Mouse (Mus musculus) fibroblast of lung, adult 2 months (primary cell): ENCODE data around the gene Lamc1.
"Not testable (repeated sequence)": the region's sequence is repeated elsewhere in the genome, so short reads cannot be mapped to it uniquely, and the experiment has no call there.

Source experiments
- DNase-seq: peaks from one replicate; pipeline ENCODE4 v3.0.0-alpha.2; 2011; ENCODE audit warnings: low read depth

Gene Lamc1

GRCm38 (mm10) chr1:153332444-153333295 is at the start of gene Lamc1:
Lamc1 (minus strand) TSS chr1:153332786.
- DNase-seq = peak; percentile 76

GRCm38 (mm10) chr1:153380746-153381282 is 48.2 kb upstream of the Lamc1 start:
- no peak for DNase-seq

GRCm38 (mm10) chr1:153379832-153380231 is 47.2 kb upstream of the Lamc1 start:
- no peak for DNase-seq

- no peak for DNase-seq
Observed at GRCm38 (mm10) chr1:153378587-153378986, 46.0 kb upstream of the Lamc1 start.

- no peak for DNase-seq
Observed at GRCm38 (mm10) chr1:153376446-153376845, 43.9 kb upstream of the Lamc1 start.

- DNase-seq = no peak
Observed at GRCm38 (mm10) chr1:153374136-153374535, 41.5 kb upstream of the Lamc1 start.

- DNase-seq = no peak
Observed at GRCm38 (mm10) chr1:153371846-153372245, 39.3 kb upstream of the Lamc1 start.

- no peak for DNase-seq
Observed at GRCm38 (mm10) chr1:153369011-153369410, 36.4 kb upstream of the Lamc1 start.

- no peak for DNase-seq
Observed at GRCm38 (mm10) chr1:153367048-153367447, 34.5 kb upstream of the Lamc1 start.

- DNase-seq = no peak
Observed at GRCm38 (mm10) chr1:153361926-153362325, 29.3 kb upstream of the Lamc1 start.

- no peak for DNase-seq
Observed at GRCm38 (mm10) chr1:153360556-153360955, 28.0 kb upstream of the Lamc1 start.

- no peak for DNase-seq
Observed at GRCm38 (mm10) chr1:153357218-153357617, 24.6 kb upstream of the Lamc1 start.

- DNase-seq = no peak
Observed at GRCm38 (mm10) chr1:153354466-153354865, 21.9 kb upstream of the Lamc1 start.

- DNase-seq = no peak
Observed at GRCm38 (mm10) chr1:153353736-153354430, 21.3 kb upstream of the Lamc1 start.

GRCm38 (mm10) chr1:153351034-153351433 is 18.4 kb upstream of the Lamc1 start:
- peak; percentile 65 for DNase-seq

GRCm38 (mm10) chr1:153347726-153348125 is 15.1 kb upstream of the Lamc1 start:
- DNase-seq = no peak

- DNase-seq = no peak
Observed at GRCm38 (mm10) chr1:153347040-153347439, 14.5 kb upstream of the Lamc1 start.

- DNase-seq = no peak
Observed at GRCm38 (mm10) chr1:153345699-153346291, 13.2 kb upstream of the Lamc1 start.

GRCm38 (mm10) chr1:153345002-153345401 is 12.4 kb upstream of the Lamc1 start:
- DNase-seq = no peak

- DNase-seq = not testable (repeated sequence)
Observed at GRCm38 (mm10) chr1:153335451-153335850, 2.9 kb upstream of the Lamc1 start.

- DNase-seq = peak; percentile 94
Observed at GRCm38 (mm10) chr1:153333296-153334121, 923 bp upstream of the Lamc1 start.
